Mouse (Mus musculus): ENCODE results near the gene Zfp512. TPM values are rescaled to one million over a fixed set of nuclear protein-coding genes. Genes with fewer than 3 reads are reported as not detected.
"Not testable (repeated sequence)": the region's sequence is repeated elsewhere in the genome, so short reads cannot be mapped to it uniquely, and the experiment has no call there.

Zfp512 gene
- total and polyA plus RNA-seq, 2 experiments: 4.6 to 9.0 TPM

DNA sequence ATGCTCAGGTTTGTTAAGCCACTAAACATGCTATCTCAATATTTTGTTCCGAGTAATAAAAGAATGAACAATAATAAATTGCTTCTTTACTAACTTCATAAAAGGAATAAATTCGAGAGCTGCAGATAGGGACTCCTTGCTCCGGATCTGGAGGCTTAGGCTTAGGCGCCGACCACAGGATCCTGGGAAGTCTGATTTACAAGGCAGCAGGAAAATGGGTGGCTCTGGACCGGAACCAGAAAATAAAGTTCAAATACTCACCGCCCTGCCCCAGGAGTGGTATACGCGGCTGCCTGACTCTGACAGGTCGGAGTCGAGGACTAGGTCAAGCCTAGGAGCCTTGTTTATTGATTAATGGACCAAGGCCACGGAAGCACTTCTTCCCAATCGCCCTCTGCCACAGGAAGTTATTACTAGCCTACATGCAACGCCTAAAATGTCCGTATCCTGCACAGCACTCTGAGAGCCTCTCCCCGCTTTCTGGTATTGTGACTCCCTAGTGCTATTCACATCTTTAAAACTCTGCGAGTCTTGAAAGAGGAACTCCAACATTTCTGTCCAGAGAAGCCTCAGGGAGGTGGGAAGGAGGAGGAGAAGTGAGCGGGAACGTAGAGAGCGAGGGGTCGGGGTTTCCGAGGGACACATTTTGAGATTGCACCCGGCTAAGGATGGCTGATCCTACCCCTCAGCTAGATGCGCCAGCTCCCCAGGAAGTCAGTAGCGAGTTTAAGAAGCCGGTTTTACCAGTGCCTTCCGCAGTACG, 74.3 kb downstream of the Zfp512 start, which contains the start of gene Slc4a1ap:
Slc4a1ap (plus strand) TSS at position 642 of the 763 bp plus-strand sequence.
- under 1% methylated on average over 28 of the region's 28 CpGs for WGBS
- H3K9ac ChIP-seq (ENCODE audit: low read depth, low read length): peak within 1 kb of the TSS; percentile 82
- H3K27me3 ChIP-seq (ENCODE audit: control insufficient read depth, insufficient read depth, low read length): no peaks in the 10 kb centered on the region
- peak; percentile 96 for DNase-seq (ENCODE audit: extremely low read depth, low read depth, low spot score)
- H3K4me1 ChIP-seq (ENCODE audit: control insufficient read depth, insufficient read depth, low read length): peaks cover 7% of the 10 kb centered on the region
- TF ChIP-seq CTCF (IDR thresholded peaks at IDR 0.05; ENCODE audit: low read depth, low read length): no peak
- 0 out of 2 replicates have a peak, but pooled peaks have one; percentile 17 for TF ChIP-seq POLR2A (IDR thresholded peaks at IDR 0.05; ENCODE audit: extremely low read depth, insufficient read depth, low read length)
- H3K4me3 ChIP-seq (ENCODE audit: insufficient read depth, low read depth, low read length): peak within 1 kb of the TSS; percentile 91
- peak within 1 kb of the TSS; percentile 85 for H3K27ac ChIP-seq (replicated peaks; ENCODE audit: insufficient read depth, low read depth, low read length)
- H3K79me2 ChIP-seq (ENCODE audit: control insufficient read depth, insufficient read depth, low read length): peaks cover 8% of the 10 kb centered on the region; the same call in 1 of the 2 replicates
- H3K36me3 ChIP-seq (ENCODE audit: control insufficient read depth, insufficient read depth, low read length): peaks cover 9% of the 10 kb centered on the region

DNA sequence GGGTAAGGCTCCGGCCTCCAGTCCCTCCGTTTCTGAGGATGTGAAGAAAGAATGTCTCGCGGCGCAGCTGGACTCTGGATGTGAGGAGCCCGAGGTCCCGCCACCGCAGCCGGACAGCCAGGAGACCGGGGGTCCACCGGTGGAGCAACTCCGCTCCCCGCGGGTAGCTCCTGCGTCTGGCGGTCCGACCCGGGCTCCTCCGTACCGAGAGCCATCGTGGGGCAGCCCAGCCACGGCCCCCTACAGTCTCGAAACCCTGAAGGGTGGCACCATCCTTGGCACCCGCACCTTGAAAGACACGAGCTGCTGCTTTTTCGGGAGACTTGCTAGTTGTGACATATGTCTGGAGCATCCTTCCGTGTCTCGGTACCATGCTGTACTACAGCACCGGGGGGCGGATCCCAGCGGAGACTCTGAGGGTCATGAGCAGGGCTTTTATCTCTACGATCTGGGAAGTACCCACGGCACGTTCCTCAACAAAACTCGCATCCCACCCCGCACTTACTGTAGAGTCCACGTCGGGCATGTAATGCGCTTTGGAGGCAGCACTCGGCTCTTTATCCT, 75.0 kb downstream of the Zfp512 start:
- H3K4me1 ChIP-seq (ENCODE audit: control insufficient read depth, insufficient read depth, low read length): peaks cover 7% of the 10 kb centered on the region
- H3K36me3 ChIP-seq (ENCODE audit: control insufficient read depth, insufficient read depth, low read length): peaks cover 15% of the 10 kb centered on the region
- WGBS: 2% methylated on average over 40 of the region's 40 CpGs
- peak overlapping the region; percentile 82 for H3K9ac ChIP-seq (ENCODE audit: low read depth, low read length)
- TF ChIP-seq CTCF (IDR thresholded peaks at IDR 0.05; ENCODE audit: low read depth, low read length) (no peak), POLR2A (IDR thresholded peaks at IDR 0.05; ENCODE audit: extremely low read depth, insufficient read depth, low read length) (no peak)
- peaks cover 8% of the 10 kb centered on the region; the same call in 1 of the 2 replicates for H3K79me2 ChIP-seq (ENCODE audit: control insufficient read depth, insufficient read depth, low read length)
- H3K4me3 ChIP-seq (ENCODE audit: insufficient read depth, low read depth, low read length): peak overlapping the region; percentile 91
- peak overlapping the region; percentile 85; the same call in 1 of the 2 replicates for H3K27ac ChIP-seq (replicated peaks; ENCODE audit: insufficient read depth, low read depth, low read length)
- H3K27me3 ChIP-seq (ENCODE audit: control insufficient read depth, insufficient read depth, low read length): no peaks in the 10 kb centered on the region
- no peak for DNase-seq (ENCODE audit: extremely low read depth, low read depth, low spot score)

DNA sequence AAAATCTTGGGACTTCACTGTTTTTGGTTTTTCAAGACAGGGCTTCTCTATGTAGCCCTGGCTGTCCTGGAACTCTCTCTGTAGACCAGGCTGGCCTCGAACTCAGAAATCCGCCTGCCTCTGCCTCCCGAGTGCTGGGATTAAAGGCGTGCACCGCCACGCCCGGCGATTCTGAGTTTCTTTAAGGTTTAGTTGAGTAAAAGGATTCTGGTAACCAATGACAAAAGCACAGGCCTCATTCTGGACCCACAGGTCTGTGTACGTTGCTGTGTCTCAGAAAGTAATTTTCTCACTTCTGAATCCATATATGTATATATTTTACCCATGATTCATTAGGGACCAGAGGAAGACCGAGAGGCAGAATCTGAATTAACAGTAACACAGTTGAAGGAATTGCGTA, 75.5 kb downstream of the Zfp512 start, which contains the start of gene Supt7l:
Supt7l (minus strand) TSS at position 101 of the 400 bp plus-strand sequence.
- Histone ChIP-seq H3K36me3 (ENCODE audit: control insufficient read depth, insufficient read depth, low read length) (peaks cover 19% of the 10 kb centered on the region), H3K27ac (replicated peaks; ENCODE audit: insufficient read depth, low read depth, low read length) (peak within 1 kb of the TSS; percentile 85; the same call in 1 of the 2 replicates), H3K9ac (ENCODE audit: low read depth, low read length) (peak within 1 kb of the TSS; percentile 82), H3K4me3 (ENCODE audit: insufficient read depth, low read depth, low read length) (peak within 1 kb of the TSS; percentile 91)
- not testable (repeated sequence) for H3K79me2 ChIP-seq (ENCODE audit: control insufficient read depth, insufficient read depth, low read length); H3K27me3 ChIP-seq (ENCODE audit: control insufficient read depth, insufficient read depth, low read length); H3K4me1 ChIP-seq (ENCODE audit: control insufficient read depth, insufficient read depth, low read length); DNase-seq (ENCODE audit: extremely low read depth, low read depth, low spot score)
- 78% methylated on average over 11 of the region's 11 CpGs for WGBS

DNA sequence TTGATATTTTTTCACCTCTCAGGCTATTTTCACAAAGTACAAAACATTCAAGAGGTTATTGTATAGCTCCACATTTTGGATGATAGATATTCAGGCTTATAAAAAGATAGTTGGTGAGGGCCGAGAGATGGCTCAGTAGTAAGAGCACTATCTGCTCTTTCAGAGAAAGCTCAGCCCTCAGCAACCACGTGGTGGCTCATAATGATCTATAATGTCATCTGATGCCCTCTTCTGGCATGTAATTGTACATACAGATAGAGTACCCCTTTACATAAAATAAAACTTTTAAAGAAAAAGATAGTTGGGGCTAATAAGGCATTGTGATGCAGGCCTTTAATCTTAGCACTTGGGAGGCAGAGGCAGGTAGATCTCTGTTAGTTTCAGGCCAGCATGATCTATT, 76.3 kb downstream of the Zfp512 start:
- no peak overlapping the region for H3K9ac ChIP-seq (ENCODE audit: low read depth, low read length)
- 49% methylated on average over 2 of the region's 2 CpGs for WGBS
- no peak for TF ChIP-seq CTCF (IDR thresholded peaks at IDR 0.05; ENCODE audit: low read depth, low read length)
- TF ChIP-seq POLR2A (IDR thresholded peaks at IDR 0.05; ENCODE audit: extremely low read depth, insufficient read depth, low read length): no peak
- no peak for DNase-seq (ENCODE audit: extremely low read depth, low read depth, low spot score)
- H3K4me1 ChIP-seq (ENCODE audit: control insufficient read depth, insufficient read depth, low read length): peaks cover 7% of the 10 kb centered on the region
- H3K79me2 ChIP-seq (ENCODE audit: control insufficient read depth, insufficient read depth, low read length): peaks cover 8% of the 10 kb centered on the region; the same call in 1 of the 2 replicates
- H3K4me3 ChIP-seq (ENCODE audit: insufficient read depth, low read depth, low read length): no peak overlapping the region
- H3K27me3 ChIP-seq (ENCODE audit: control insufficient read depth, insufficient read depth, low read length): no peaks in the 10 kb centered on the region
- H3K27ac ChIP-seq (replicated peaks; ENCODE audit: insufficient read depth, low read depth, low read length): no peak overlapping the region
- H3K36me3 ChIP-seq (ENCODE audit: control insufficient read depth, insufficient read depth, low read length): peaks cover 27% of the 10 kb centered on the region

Other genes with a start within 250 kb of the Zfp512 start
- gene Ppm1g, start 231.7 kb upstream of the Zfp512 start, total RNA-seq (2014; rRNA removed): 19.7 and 23.5 TPM in 2 replicates
- 31.6 and 32.3 TPM in 2 replicates for gene Ppm1g, start 231.7 kb upstream of the Zfp512 start, polyA plus RNA-seq (2012; rRNA removed)
- 43.8 and 51.5 TPM in 2 replicates for gene Nrbp1, start 211.6 kb upstream of the Zfp512 start, total RNA-seq (2014; rRNA removed)
- gene Nrbp1, start 211.6 kb upstream of the Zfp512 start, polyA plus RNA-seq (2012; rRNA removed): 97.8 and 112 TPM in 2 replicates
- gene Gm9970, start 211.2 kb upstream of the Zfp512 start, total RNA-seq (2014; rRNA removed): not detected in 2 replicates
- not detected in 2 replicates for gene Gm9970, start 211.2 kb upstream of the Zfp512 start, polyA plus RNA-seq (2012; rRNA removed)
- gene Krtcap3, start 200.7 kb upstream of the Zfp512 start, total RNA-seq (2014; rRNA removed): 1.7 and 2.1 TPM in 2 replicates
- gene Krtcap3, start 200.7 kb upstream of the Zfp512 start, polyA plus RNA-seq (2012; rRNA removed): 4.3 and 8.3 TPM in 2 replicates
- gene Ift172, start 161.3 kb upstream of the Zfp512 start, total RNA-seq (2014; rRNA removed): 17.8 and 20.1 TPM in 2 replicates
- gene Ift172, start 161.3 kb upstream of the Zfp512 start, polyA plus RNA-seq (2012; rRNA removed): 11.0 and 11.7 TPM in 2 replicates
- 30.6 and 34.8 TPM in 2 replicates for gene Fndc4, start 156.4 kb upstream of the Zfp512 start, total RNA-seq (2014; rRNA removed)
- 90.7 and 97.7 TPM in 2 replicates for gene Fndc4, start 156.4 kb upstream of the Zfp512 start, polyA plus RNA-seq (2012; rRNA removed)
- gene Gckr, start 155.0 kb upstream of the Zfp512 start, total RNA-seq (2014; rRNA removed): 113 and 114 TPM in 2 replicates
- gene Gckr, start 155.0 kb upstream of the Zfp512 start, polyA plus RNA-seq (2012; rRNA removed): 199 and 282 TPM in 2 replicates
- gene 4930548H24Rik, start 33.3 kb downstream of the Zfp512 start, total RNA-seq (2014; rRNA removed): not detected in 2 replicates
- not detected in 2 replicates for gene 4930548H24Rik, start 33.3 kb downstream of the Zfp512 start, polyA plus RNA-seq (2012; rRNA removed)
- 8.5 and 9.5 TPM in 2 replicates for gene Gpn1, start 42.3 kb downstream of the Zfp512 start, total RNA-seq (2014; rRNA removed)
- gene Gpn1, start 42.3 kb downstream of the Zfp512 start, polyA plus RNA-seq (2012; rRNA removed): 13.2 and 19.0 TPM in 2 replicates
- 12.6 and 13.2 TPM in 2 replicates for gene Slc4a1ap, start 74.6 kb downstream of the Zfp512 start, total RNA-seq (2014; rRNA removed)
- gene Slc4a1ap, start 74.6 kb downstream of the Zfp512 start, polyA plus RNA-seq (2012; rRNA removed): 7.3 and 8.1 TPM in 2 replicates
- 6.8 and 7.9 TPM in 2 replicates for gene Supt7l, start 75.4 kb downstream of the Zfp512 start, total RNA-seq (2014; rRNA removed)
- 6.6 and 6.8 TPM in 2 replicates for gene Supt7l, start 75.4 kb downstream of the Zfp512 start, polyA plus RNA-seq (2012; rRNA removed)
- gene Mrpl33, start 144.5 kb downstream of the Zfp512 start, total RNA-seq (2014; rRNA removed): 60.8 and 65.1 TPM in 2 replicates
- gene Mrpl33, start 144.5 kb downstream of the Zfp512 start, polyA plus RNA-seq (2012; rRNA removed): 8.6 and 11.5 TPM in 2 replicates
- gene Rbks, start 245.2 kb downstream of the Zfp512 start, total RNA-seq (2014; rRNA removed): 15.8 and 18.4 TPM in 2 replicates
- 11.4 and 11.6 TPM in 2 replicates for gene Rbks, start 245.2 kb downstream of the Zfp512 start, polyA plus RNA-seq (2012; rRNA removed)
- gene Babam2, start 245.3 kb downstream of the Zfp512 start, total RNA-seq (2014; rRNA removed): 18.9 and 25.0 TPM in 2 replicates
- gene Babam2, start 245.3 kb downstream of the Zfp512 start, polyA plus RNA-seq (2012; rRNA removed): 16.0 and 20.1 TPM in 2 replicates